Mouse (Mus musculus): ENCODE data around the gene Eif4g1.

Eif4g1 gene

DNA sequence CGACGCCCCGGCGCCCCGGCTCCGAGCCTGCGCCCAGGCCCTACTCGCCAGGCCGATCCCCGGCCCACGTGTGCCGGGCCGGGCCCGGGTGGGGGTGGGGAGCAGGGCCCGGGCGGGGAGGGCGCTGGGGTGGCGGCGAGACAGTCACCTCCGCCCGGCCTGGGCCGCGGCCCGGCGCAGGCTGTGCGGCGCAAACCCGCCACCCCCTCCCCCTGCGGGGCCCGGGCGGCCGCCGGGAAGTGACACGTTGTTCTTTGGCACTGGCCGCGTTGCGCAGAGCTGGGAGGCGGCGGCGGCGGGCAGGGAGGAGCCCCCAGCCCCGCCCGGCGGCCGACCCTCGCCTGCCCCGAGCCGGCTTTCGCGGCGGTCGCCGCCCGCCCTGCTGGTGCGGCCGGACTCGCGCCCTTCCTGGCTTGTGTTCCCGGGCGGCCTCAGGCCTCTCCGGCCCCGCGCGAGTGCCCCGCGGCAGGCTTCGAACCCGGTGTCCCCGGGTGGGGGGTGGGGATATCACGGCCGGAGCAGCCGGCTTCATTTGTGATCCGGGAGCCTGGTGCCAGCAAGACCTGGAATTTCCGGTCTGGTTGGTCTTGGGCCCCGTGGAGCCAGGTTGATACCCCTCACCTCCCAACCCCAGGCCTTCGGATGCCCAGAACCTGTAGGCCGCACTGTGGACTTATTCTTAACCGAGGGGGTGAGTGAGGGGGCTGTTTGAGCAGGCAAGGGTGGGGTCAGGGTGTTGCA lies 5.0 kb downstream of the Eif4g1 start:
- DNase-seq (ENCODE audit: low read depth): no peak

DNA sequence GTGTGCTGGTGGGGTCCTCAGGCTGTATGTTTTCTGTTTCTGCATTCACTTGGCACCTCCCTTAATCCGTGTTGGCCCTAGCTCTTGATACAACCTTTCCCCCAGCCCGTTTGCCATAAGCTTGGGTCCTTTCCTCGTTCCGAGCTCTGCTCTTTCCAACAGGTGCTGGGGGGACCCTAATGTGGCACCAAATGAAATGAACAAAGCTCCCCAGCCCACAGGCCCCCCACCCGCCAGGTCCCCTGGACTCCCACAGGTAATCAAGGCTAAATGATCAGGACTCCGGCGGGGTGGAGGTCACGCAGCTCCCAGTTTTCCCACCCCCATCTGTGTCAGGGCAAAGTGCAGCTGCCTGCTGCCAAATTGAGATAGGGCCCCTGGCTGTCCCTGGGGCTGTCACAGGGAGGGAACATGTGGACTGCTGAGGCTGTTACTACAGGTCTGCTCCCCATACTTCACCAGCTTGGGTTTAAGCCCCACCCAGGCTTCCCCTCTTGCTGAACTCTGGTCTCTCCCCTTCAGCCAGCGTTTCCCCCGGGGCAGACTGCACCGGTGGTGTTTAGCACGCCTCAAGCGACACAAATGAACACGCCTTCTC lies 5.7 kb downstream of the Eif4g1 start:
- DNase-seq (ENCODE audit: low read depth): no peak

DNA sequence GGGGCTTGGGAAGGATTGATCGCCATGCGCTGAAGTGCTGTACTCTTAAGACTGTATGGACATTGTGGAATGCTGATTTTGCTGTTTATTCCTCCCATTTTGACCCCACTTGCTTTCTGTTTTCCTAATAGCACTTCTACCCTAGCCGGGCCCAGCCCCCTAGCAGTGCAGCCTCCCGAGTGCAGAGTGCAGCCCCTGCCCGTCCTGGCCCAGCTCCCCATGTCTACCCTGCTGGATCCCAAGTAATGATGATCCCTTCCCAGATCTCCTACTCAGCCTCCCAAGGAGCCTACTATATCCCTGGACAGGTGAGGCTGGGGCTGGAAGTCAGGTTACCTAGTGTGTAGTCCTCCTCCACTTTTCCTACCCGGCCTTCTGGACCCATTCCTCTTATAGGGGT lies 7.1 kb downstream of the Eif4g1 start:
- DNase-seq (ENCODE audit: low read depth): no peak

DNA sequence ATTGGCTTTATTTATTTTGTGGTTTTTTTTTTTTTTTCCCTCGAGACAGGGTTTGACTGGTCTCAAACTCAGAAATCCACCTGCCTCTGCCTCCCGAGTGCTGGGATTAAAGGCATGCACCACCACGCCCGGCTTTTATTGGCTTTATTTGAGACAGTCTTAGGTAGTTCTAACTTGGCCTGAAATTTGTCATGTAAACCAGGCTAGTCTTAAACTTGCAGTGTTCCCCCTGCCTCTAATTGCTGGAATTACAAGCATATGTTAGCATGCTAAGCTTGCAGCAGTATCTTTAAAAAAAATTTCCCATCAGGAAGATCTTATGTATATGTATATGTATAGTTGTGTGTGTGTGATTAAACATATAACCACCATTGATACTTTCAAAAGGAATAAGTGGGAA lies 8.6 kb downstream of the Eif4g1 start:
- no peak for DNase-seq (ENCODE audit: low read depth)

DNA sequence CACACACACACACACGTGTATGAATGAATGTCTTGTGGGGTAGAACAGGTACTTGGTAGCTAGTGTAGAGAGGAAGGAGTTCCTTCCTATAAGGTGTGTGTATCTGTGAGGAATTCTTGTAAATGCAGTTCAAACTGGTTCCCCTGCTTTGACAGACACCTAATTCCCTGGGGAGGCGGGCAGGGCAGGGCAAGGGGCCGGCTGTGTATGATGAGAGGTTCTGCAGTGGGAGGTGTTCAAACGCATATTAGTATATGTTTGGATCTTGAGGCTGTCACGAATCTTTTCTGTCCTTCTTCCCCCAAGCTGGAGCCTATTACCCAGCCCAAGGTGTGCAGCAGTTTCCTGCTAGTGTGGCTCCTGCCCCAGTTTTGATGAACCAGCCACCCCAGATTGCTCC lies 9.3 kb downstream of the Eif4g1 start:
- no peak for DNase-seq (ENCODE audit: low read depth)

DNA sequence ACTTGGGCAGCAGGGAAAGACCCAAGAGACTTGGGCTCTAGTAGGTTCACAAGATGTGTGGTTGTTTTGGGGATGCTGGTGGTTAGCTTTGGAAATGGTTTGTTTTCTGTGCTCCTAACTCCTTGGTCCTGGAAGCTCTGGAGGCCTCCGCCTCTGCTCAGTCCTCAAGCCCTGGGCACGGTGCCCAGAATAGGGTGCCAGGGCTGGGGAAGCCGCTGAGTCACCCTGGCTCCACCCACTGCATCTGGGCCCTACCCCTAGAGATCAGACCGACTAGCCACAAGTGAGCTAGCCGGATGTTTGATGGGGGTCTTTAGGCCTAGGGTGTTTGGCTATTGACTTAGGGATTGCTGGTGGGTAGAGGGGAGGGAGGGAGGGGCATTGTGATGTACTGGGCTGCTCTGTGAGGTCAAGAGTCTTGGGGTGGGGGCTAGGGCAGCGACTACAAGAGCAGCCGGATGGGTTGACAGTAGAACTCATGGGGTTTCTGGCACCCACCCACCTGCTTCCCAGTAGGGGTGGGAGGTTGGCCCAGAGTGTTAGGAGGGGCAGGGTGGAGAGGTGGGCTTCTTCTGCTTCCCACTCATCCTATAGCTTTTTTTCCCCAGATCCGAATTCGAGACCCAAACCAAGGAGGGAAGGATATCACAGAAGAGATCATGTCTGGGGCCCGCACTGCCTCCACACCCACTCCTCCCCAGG lies 10.0 kb downstream of the Eif4g1 start:
- DNase-seq (ENCODE audit: low read depth): peak; percentile 86

DNA sequence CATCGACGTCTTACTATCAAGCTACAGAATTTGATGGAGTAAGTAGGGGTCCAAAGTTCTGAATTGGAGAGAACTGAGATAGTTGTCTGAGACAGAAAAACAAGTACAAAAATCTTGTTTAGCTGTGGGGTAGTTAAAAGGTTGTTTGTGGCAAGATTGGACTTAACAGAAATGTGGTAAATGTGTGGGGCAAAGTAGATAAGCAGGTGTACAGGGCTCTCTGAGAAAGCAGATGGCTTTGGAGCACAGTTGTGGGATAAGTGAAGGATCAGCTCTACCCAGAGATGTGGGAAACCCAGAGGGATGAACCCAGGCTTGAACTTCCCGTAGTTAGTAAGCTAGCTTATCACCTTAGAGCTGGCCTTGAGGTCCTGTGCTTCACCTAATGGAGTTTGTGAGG lies 22.7 kb downstream of the Eif4g1 start:
- no peak for DNase-seq (ENCODE audit: low read depth)

DNA sequence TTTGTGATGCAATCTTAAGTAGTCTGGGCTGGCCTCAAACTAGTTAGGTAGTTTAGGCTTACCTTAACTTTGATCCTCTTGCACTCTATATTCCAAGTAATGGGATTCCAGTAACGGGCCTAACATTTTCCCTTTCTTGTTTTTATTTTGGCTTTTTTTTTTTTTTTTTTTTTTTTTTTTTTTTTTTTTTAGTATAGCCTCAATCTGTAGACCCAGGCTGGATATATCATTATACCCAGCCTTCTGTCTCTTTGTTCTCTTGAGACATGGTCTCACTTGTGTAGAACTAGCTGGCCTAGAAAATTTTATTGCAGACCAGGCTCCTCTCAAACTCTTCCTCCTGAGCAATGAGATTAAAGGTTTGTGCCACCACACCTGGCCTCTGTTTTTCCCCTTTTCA lies 23.5 kb downstream of the Eif4g1 start:
- DNase-seq (ENCODE audit: low read depth): no peak

DNA sequence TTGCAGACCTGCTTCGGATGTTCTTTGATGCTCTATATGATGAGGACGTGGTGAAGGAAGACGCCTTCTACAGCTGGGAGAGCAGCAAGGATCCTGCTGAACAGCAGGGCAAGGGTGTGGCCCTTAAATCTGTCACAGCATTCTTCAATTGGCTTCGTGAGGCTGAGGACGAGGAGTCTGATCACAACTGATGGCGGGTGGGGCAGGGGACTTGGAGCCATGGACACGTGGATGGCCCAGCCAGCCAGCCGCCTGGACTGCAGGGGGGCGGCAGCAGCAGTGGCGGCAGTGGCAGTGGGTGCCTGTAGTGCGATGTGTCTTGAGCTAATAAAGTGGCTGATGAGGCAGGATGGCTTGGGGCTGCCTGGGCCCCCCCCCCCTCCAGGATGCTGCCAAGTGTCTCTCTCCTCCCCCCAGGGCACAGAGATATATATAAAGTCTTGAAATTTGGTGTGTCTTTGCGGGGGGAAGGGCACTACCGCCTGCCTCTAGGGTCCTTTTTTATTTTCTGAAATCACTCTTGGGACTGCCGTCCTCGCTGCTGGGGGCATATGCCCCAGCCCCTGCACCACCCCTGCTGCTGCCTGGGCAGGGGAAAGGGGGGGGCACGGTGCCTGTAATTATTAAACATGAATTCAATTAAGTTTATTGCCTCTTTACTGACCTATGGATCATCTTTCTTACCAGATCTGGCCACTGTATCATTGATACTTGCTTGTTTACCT lies 24.3 kb downstream of the Eif4g1 start:
- DNase-seq (ENCODE audit: low read depth): no peak

DNA sequence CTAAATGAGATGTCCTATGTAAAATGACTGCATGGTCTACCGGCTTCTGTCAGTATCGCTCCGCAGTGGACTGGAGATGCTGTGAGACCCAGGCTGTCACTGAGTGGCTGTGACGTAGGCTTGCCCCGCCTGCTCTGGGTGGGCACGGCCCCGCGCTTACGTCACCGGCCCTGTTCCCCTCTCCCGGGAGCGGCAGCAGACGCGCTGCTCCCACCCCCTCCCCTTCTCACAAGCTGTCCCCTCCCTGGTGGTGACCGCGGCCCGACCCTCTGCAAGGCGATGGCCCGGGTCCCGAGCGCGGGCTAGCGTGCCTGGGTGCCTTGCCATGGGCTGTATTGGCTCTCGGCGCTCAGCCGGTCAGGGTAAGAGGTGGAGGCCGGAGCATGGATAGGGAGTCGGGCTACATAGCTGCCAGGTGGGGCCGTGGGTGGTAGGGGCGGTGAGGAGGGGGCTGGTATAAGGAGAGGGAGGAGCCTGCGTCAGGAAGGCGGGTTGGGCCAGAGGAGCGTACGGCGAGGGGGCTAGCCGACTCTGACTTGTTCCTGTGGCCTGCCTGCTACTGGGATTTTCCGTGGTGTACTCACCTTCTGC lies 25.1 kb downstream of the Eif4g1 start, which contains the start of gene Fam131a:
TSS of gene Fam131a (plus strand) at position 131 of the 591 bp plus-strand sequence.
- DNase-seq (ENCODE audit: low read depth): no peak

DNA sequence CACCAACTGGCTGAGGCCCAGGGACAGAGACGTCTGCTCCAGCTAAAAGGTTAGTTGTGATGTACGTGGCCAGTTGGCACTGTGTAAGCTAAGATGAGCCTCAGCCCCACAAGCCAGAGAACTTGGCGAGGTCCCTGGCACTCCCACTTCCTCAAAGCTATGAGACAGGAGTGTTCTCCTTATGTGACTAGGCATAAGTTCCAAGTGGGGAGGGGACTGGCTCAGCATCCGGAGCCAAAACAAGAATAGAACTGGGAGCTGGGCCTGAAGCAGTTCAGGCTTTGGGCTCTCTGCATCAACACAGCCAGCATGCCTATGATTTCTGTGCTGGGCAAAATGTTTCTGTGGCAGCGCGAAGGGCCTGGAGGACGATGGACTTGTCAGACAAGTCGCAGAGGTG lies 26.7 kb downstream of the Eif4g1 start:
- DNase-seq (ENCODE audit: low read depth): no peak

DNA sequence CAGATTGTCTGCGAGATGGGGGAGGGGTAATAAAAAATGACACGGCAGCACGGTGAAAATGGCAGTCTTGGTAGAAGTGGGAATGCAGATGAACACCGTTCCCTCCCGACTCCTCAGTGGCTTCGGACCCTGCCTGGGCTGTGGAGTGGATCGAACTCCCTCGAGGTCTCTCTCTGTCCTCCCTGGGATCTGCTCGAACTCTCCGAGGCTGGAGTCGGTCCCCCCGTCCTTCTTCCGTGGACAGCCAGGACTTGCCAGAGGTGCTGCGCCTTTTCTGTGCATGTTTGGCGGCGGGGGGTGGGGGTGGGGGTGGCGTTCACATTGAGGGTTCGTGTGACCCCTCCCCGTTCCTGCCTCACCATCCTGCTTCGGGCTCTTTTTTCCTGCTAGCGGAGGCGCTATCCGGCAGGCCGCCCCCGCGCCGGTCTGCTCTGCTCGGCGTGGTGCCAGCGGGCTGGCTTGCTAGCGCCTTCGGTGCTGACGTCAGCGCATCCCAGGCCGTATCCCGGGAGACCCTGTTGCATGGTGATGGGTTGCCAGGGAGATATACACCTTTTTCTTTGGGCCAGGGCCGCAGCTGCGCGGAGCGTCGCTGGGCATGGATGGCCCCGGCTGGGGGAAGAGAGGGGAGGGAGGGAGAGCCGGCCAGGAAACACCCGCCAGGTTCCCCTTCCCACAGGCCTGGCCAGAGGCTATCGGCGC lies 27.7 kb downstream of the Eif4g1 start:
- no peak for DNase-seq (ENCODE audit: low read depth)

DNA sequence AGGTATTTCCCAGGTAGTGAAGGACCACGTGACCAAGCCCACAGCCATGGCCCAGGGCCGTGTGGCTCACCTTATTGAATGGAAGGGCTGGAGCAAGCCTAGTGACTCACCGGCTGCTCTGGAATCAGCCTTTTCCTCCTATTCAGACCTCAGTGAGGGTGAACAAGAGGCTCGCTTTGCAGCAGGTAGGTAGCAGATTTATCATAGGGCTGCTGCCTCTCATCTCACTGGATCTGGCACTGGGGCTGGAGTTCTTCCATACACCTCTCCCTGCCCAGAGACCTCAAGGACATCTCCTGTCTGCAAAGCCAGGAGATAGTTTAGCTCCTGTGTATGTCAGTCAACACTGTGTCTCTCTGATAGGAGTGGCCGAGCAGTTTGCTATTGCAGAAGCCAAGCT lies 31.2 kb downstream of the Eif4g1 start:
- no peak for DNase-seq (ENCODE audit: low read depth)

DNA sequence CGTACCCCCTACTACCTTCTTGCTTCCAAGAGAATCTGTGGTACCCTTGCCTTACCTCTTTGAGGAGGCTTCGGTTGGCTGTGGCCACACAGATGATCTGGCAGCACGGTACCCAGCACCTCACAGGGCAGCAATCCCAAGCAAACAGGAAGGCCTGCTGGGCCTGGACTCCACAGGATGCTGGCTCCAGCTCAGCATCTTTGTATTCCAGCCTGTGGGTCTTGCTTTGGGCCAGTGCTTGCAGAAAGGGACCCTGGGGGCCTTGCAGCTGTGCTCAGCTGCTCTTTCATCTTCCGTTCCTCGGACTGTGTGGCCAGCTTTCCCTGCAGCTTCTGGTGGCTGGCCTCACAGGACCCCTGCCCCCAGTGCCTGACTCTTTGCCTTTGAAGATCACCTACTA lies 31.9 kb downstream of the Eif4g1 start:
- DNase-seq (ENCODE audit: low read depth): no peak

DNA sequence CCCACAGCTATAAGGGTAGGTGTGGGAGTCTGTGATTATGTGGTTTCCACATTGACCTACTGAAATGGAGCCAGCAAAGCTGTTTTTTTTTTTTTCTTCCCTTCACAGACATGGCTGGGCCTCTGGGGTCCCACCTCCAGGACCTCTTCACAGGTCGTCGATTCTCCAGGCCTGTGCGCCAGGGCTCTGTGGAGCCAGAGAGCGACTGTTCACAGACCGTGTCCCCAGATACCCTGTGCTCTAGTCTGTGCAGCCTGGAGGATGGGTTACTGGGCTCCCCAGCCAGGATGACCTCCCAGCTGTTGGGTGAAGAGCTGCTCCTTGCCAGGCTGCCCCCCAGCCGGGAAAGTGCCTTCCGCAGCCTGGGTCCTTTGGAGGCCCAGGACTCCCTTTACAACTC lies 33.2 kb downstream of the Eif4g1 start:
- no peak for DNase-seq (ENCODE audit: low read depth)

DNA sequence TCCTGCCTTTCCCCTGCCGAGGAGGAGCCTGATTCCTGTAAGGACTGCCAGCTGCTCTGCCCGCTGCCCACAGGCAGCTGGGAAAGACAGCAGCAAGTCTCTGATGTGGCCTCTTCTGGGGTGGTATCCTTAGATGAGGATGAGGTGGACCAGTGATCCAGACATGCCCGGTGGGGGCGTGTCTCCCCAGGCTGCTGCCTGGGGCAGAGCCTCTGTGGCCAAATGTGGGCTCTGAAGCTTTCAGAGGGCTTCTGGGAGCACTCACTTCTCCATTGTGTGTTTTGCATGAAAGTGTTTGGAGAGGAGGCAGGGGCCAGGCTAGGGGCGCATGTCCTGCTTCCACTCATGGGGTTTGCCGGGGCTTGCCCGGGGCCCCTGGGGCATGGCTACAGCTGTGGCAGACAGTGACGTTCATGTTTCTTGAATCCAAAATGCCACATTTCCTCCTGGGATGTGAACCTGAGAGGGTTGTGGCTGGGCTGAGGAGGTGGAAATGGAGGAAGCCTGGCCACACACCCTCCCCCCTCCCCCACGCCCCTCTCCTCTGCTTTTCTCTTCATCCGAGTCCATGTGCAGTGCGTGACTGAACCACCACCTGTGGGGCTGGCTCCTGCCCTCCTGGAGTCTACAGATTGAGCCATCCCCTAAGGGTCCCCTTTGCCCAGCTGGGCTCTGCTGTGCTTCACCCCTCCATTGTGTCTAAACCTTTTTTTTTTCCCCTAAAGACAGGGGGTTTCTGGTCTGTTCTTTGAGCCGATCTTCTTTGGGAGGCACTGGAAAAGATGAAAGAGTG lies 33.8 kb downstream of the Eif4g1 start:
- DNase-seq (ENCODE audit: low read depth): no peak

DNA sequence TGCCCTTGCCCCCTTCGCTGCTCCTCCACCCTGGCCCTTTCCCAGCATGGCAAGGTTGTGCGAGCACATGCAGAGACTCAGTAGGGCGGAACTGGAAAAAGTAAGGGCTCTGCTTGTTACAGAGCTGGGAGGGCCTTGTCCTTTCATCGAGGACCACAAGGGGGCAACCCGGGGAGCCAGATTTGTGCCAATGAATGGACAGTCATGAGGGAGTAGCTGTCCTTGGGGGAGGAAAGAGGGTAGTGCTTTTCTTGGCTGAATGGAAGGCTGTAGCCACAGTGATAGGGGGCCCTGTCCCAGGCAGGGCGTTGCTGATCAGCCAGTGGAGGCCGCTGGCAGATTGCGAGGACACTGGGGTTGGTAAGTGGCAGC lies 34.4 kb downstream of the Eif4g1 start:
- peak; percentile 58 for DNase-seq (ENCODE audit: low read depth)

DNA sequence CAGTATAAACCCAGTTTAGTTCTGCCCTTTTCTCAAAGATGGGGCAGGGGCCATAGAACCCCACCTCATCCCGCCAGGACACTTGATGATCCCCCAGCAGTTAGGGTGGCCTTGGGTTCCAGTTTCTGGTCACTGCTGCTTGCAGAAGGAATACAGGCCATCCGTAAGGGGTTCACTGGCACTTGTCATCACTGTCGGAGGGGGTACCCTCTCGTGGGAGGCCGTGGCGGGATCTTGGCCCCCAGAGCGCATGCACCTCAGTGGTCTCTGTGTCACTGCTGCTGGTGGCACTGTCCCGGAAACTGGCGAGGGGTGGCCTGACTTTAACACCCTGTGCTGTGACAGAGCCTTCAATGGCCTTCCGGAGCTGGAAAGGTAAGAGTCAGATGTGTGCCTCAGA lies 35.0 kb downstream of the Eif4g1 start:
- DNase-seq (ENCODE audit: low read depth): no peak

DNA sequence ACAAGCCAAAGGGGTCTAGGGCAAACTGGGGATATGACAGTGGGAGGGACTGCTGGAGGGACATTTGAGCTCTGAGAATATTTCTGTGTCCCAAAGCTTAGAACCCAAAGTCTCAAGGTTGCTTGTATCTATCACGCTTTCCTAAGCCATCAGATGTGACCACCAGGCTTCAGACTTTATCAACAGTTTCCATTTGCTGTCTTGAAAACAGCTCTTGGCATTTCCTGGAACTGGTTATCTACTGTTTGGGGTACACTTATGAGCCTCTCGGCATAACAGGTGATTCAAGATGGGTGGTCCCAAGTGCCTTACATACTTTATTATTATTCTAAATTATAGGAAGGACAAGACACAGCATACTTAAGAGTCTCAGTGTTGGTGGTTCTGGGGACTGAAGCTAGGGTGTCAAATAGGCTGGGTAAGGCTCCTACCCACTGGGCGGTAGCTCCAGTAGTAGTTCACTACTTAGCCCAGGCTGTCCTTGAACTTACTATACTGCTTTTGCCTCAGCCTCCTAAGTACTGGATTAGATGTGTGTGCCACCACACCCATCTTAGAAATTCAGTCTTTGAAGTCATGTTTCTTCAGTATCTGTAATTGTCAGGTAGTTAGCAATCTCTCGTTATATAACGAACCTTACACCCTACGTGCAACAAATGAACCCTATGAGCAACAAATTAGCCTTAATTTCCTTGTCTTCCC lies 35.7 kb downstream of the Eif4g1 start:
- no peak for DNase-seq (ENCODE audit: low read depth)

DNA sequence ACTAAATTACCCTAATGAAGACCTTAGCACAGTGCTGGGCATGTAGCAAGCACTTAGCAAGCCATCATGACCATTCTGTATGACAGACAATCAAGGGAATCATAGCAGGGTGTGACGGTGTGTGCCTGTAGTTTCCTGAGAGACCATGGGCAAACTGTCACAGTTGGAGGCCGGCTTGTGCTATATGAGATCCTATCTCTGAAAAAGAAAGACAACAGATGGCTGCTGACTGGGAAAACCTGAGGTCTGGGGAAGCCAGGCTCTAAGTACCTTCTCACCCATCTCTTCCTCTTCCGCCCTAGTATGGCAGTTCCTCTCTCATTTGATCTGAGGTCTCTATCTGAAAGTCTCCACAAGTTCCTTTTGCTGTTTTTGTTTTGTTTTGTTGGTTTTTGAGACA lies 37.7 kb downstream of the Eif4g1 start:
- no peak for DNase-seq (ENCODE audit: low read depth)

All from fibroblast of lung, adult 2 months (primary cell).